Mouse (Mus musculus): ENCODE results near the gene Cops3. TPM values are rescaled to one million over a fixed set of nuclear protein-coding genes. Genes with fewer than 3 reads are reported as not detected.

Cops3 gene
- polyA plus RNA-seq, 2 experiments, result 33.5 to 108 TPM

DNA sequence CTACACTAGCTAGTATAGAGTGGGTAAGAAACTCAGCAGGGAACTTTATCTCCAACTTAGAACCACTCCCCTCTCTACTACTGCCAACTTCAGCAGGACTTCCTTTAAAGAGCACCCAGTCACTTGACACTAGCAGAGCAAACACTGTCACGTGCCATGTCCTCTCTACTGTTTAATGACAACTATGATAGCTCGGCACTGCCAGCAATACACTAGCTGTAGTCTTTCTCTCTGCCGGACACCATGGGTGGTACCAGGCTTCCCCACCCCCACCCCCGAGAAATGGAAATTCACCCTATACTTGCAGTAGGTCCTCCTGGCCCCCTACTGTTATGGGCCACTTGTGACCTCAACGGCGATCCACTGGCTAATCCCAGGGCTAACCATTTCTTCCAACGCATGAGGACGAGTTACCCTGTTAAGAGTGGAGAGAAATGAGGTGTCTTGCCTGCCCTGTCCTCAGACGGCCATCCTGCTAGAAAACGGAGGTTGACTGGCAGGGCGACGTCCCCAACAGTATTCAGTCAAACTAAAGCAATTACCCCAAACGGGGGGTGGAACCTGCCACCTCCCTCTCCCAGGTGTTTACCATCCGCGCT, 30.5 kb downstream of the Cops3 start:
- peak overlapping the region; percentile 72 to 73 for H3K4me3 ChIP-seq (ENCODE audit: insufficient read depth in 1 of 2, low read depth in 2 of 2, low read length in 2 of 2)
- no peaks in the 10 kb centered on the region for H3K27me3 ChIP-seq (ENCODE audit: control insufficient read depth, insufficient read depth, low read length)
- peak overlapping the region; percentile 87 for H3K27ac ChIP-seq
- under 1% methylated on average over 15 of the region's 15 CpGs for whole genome bisulfite sequencing (ENCODE audit: insufficient replicate concordance)
- H3K4me2 ChIP-seq (ENCODE audit: low read depth), result peak overlapping the region; percentile 89
- peak; percentile 55 to 70 (median 55) for DNase-seq (ENCODE audit: low read depth in 3 of 3, low spot score in 3 of 3)
- H3K4me1 ChIP-seq (replicated peaks; ENCODE audit: control insufficient read depth in 2 of 2, insufficient read depth in 2 of 2, low read length in 1 of 2), result peaks cover 12% of the 10 kb centered on the region in 2 experiments
- TF ChIP-seq EP300 (IDR thresholded peaks at IDR 0.05; ENCODE audit: low read depth) (no peak), CTCF (IDR thresholded peaks at IDR 0.05; ENCODE audit: low read depth) (no peak)
- H3K9me3 ChIP-seq (ENCODE audit: control insufficient read depth, low read length), result no peaks in the 10 kb centered on the region
- H3K9ac ChIP-seq (replicated peaks), result peak overlapping the region; percentile 96
- ATAC-seq (ENCODE audit: insufficient read depth), result peak; percentile 51
- peaks cover 7% of the 10 kb centered on the region for H3K36me3 ChIP-seq (replicated peaks; ENCODE audit: control insufficient read depth, insufficient read depth, low read depth)

DNA sequence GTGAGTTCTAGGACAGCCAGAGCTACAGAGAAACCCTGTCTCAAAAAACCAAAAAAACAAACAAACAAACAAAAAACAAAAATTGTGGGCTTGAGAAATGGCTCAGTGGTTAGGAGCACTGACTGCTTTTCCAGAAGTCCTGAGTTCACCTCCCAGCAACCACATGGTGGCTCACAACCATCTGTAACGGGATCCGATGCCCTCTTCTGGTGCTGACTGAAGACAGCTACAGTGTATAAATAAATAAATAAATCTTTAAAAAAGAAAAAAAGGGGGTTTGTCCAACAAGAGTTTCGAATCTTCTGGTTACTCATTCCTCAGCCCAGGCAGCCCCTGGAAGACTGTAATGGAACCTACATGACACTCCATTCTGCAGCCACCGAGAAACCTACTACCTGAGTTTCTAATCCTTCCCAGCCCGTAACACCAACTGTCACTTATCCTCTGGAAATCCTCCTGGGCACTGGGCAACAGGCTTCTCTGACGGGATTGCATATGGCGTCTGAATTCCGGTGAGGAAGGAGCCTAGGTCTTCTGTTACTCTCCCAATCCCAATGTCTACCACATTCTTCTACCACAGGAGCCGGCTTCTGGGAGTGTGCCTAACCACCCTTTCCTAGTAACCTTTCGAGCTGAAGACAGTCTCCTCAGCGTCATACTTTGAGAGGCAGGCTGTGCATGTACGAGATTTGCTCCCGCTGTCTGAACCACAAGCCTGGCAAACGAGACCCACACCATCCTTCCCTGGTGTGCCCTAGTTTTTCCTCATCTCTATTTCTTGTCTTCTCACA, 31.3 kb downstream of the Cops3 start:
- WGBS (ENCODE audit: insufficient replicate concordance), result 62% methylated on average over 14 of the region's 14 CpGs
- Histone ChIP-seq H3K36me3 (replicated peaks; ENCODE audit: control insufficient read depth, insufficient read depth, low read depth) (peaks cover 7% of the 10 kb centered on the region), H3K27me3 (ENCODE audit: control insufficient read depth, insufficient read depth, low read length) (no peaks in the 10 kb centered on the region), H3K4me1 (replicated peaks; ENCODE audit: control insufficient read depth in 2 of 2, insufficient read depth in 2 of 2, low read length in 1 of 2) (peaks cover 12% of the 10 kb centered on the region in 2 experiments), H3K9me3 (ENCODE audit: control insufficient read depth, low read length) (no peaks in the 10 kb centered on the region), H3K4me3 (ENCODE audit: insufficient read depth in 1 of 2, low read depth in 2 of 2, low read length in 2 of 2) (peak overlapping the region; percentile 72 to 73), H3K4me2 (ENCODE audit: low read depth) (peak overlapping the region; percentile 89), H3K9ac (replicated peaks) (peak overlapping the region; percentile 96), H3K27ac (peak overlapping the region; percentile 87)
- DNase-seq (ENCODE audit: low read depth in 3 of 3, low spot score in 3 of 3) (no peak), ATAC-seq (ENCODE audit: insufficient read depth) (no peak)
- TF ChIP-seq EP300 (IDR thresholded peaks at IDR 0.05; ENCODE audit: low read depth), result no peak
- no peak for TF ChIP-seq CTCF (IDR thresholded peaks at IDR 0.05; ENCODE audit: low read depth)

DNA sequence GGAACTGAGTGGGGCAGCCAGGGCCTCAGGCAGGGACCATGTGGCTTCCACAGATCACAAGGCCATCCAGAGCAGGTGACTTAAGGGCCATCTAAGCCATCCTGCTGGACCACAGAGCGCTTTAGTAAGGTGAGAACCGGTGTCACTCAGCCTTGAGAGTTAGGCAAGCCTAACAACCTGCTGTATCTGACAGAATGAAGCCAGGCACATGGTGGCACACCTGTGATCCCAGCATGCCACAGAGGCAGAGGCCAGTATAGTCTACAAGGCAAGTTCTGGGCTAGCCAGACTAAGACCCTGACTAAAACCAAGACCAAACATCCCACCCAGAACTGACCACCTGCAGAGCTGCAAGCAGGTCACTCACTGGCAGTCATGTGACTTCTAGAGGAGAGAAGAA, 34.0 kb downstream of the Cops3 start:
- H3K4me2 ChIP-seq (ENCODE audit: low read depth), result no peak overlapping the region
- H3K4me3 ChIP-seq (ENCODE audit: insufficient read depth in 1 of 2, low read depth in 2 of 2, low read length in 2 of 2), result no peak overlapping the region
- TF ChIP-seq EP300 (IDR thresholded peaks at IDR 0.05; ENCODE audit: low read depth), result no peak
- no peak for TF ChIP-seq CTCF (IDR thresholded peaks at IDR 0.05; ENCODE audit: low read depth)
- no peak for ATAC-seq (ENCODE audit: insufficient read depth)
- H3K27me3 ChIP-seq (ENCODE audit: control insufficient read depth, insufficient read depth, low read length), result no peaks in the 10 kb centered on the region
- DNase-seq (ENCODE audit: low read depth in 3 of 3, low spot score in 3 of 3), result no peak
- WGBS (ENCODE audit: insufficient replicate concordance), result 91% methylated on average over 2 of the region's 2 CpGs
- no peak overlapping the region for H3K27ac ChIP-seq
- no peaks in the 10 kb centered on the region for H3K9me3 ChIP-seq (ENCODE audit: control insufficient read depth, low read length)
- H3K36me3 ChIP-seq (replicated peaks; ENCODE audit: control insufficient read depth, insufficient read depth, low read depth), result peaks cover 15% of the 10 kb centered on the region
- peaks cover 7 to 10% of the 10 kb centered on the region in 2 experiments for H3K4me1 ChIP-seq (replicated peaks; ENCODE audit: control insufficient read depth in 2 of 2, insufficient read depth in 2 of 2, low read length in 1 of 2)
- no peak overlapping the region for H3K9ac ChIP-seq (replicated peaks)

DNA sequence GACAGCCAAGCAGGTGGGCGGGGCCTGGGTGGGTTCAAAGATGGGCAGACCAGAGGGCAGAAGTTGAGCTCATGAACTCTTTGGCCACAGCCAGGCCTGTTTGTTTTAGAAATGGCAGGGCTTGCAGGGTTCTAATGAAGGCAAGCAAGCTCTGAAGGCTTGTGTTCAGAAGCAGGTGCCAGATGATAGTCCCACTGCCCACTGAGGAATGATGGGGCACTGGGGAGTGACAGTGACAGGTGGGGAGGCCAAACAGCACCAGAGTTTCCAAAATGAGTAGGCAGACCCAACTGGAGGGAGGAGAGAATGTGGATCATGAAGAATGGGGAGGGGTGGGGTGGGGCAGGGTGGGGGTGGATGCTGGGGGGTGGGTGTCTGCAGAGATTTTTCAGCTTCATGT, 34.4 kb downstream of the Cops3 start:
- Histone ChIP-seq H3K9me3 (ENCODE audit: control insufficient read depth, low read length) (no peaks in the 10 kb centered on the region), H3K36me3 (replicated peaks; ENCODE audit: control insufficient read depth, insufficient read depth, low read depth) (peaks cover 15% of the 10 kb centered on the region), H3K4me3 (ENCODE audit: insufficient read depth in 1 of 2, low read depth in 2 of 2, low read length in 2 of 2) (no peak overlapping the region), H3K9ac (replicated peaks) (no peak overlapping the region), H3K4me2 (ENCODE audit: low read depth) (no peak overlapping the region), H3K4me1 (replicated peaks; ENCODE audit: control insufficient read depth in 2 of 2, insufficient read depth in 2 of 2, low read length in 1 of 2) (peaks cover 7% of the 10 kb centered on the region in 2 experiments), H3K27ac (no peak overlapping the region), H3K27me3 (ENCODE audit: control insufficient read depth, insufficient read depth, low read length) (no peaks in the 10 kb centered on the region)
- ATAC-seq (ENCODE audit: insufficient read depth) (no peak), DNase-seq (ENCODE audit: low read depth in 3 of 3, low spot score in 3 of 3) (no peak)
- WGBS (ENCODE audit: insufficient replicate concordance), result 63% methylated on average over 1 of the region's 1 CpGs
- TF ChIP-seq CTCF (IDR thresholded peaks at IDR 0.05; ENCODE audit: low read depth), result no peak
- TF ChIP-seq EP300 (IDR thresholded peaks at IDR 0.05; ENCODE audit: low read depth), result no peak

DNA sequence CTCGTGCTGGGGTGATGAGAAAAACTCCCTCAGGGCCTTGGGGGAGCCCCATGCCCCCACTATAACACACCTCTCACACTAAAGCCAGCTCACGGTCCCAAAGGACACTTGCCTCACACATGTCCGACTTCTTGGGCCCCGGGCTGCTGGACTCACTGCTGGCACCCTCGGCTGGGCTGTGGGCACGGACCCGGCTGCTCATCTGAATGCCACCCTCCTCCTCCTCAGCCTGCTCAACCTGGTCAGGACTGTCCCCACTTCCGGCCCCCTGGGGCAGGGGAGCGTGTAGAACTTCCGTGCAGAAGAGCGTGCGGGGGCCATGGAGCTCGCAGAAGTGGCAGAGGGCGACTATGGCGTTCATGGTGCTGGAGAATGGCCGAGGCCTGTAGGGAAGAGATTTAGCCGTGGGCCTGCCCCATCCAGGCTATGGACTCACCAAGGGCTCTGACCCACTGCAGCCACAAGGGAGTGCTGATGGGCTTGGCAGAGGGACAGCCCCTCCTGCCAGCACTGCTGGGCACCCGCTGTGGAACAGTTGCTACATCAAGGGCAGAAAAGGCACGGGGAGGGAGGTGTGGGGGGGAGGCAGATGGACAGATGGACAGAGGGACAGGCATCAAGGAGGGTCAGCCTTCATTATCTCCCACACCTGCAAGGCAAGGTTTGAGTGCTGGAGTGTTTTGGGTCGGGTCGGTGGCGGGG, 35.1 kb downstream of the Cops3 start:
- H3K27ac ChIP-seq, result no peak overlapping the region
- H3K36me3 ChIP-seq (replicated peaks; ENCODE audit: control insufficient read depth, insufficient read depth, low read depth), result peaks cover 15% of the 10 kb centered on the region
- TF ChIP-seq CTCF (IDR thresholded peaks at IDR 0.05; ENCODE audit: low read depth), result no peak
- TF ChIP-seq EP300 (IDR thresholded peaks at IDR 0.05; ENCODE audit: low read depth), result no peak
- no peaks in the 10 kb centered on the region for H3K9me3 ChIP-seq (ENCODE audit: control insufficient read depth, low read length)
- no peaks in the 10 kb centered on the region for H3K27me3 ChIP-seq (ENCODE audit: control insufficient read depth, insufficient read depth, low read length)
- H3K4me1 ChIP-seq (replicated peaks; ENCODE audit: control insufficient read depth in 2 of 2, insufficient read depth in 2 of 2, low read length in 1 of 2), result peaks cover 7% of the 10 kb centered on the region in 2 experiments
- DNase-seq (ENCODE audit: low read depth in 3 of 3, low spot score in 3 of 3) (no peak), ATAC-seq (ENCODE audit: insufficient read depth) (no peak)
- 87% methylated on average over 22 of the region's 22 CpGs for WGBS (ENCODE audit: insufficient replicate concordance)
- no peak overlapping the region for H3K4me3 ChIP-seq (ENCODE audit: insufficient read depth in 1 of 2, low read depth in 2 of 2, low read length in 2 of 2)
- no peak overlapping the region for H3K9ac ChIP-seq (replicated peaks)
- no peak overlapping the region for H3K4me2 ChIP-seq (ENCODE audit: low read depth)
